Mouse (Mus musculus): ENCODE measurements around the gene Carmil3. TPM values are rescaled to one million over a fixed set of nuclear protein-coding genes. Genes with fewer than 3 reads are reported as not detected.
A peak's percentile ranks its signal among the peaks of the same experiment; 100 is the strongest.

The Carmil3 gene
- polyA plus RNA-seq, 1 experiment from 2014 or later = 46.2 TPM

GRCm38 (mm10) chr14:55507801-55508200 is 17.4 kb downstream of the Carmil3 start:
- H3K27ac ChIP-seq (ENCODE audit: low read depth, low read length) = no peak overlapping the region

GRCm38 (mm10) chr14:55509540-55509939 is 19.1 kb downstream of the Carmil3 start:
- Histone ChIP-seq H3K9me3 (ENCODE audit: control insufficient read depth, low read length) (no peaks in the 10 kb centered on the region), H3K9ac (replicated peaks; ENCODE audit: low read depth, low read length) (no peak overlapping the region), H3K4me1 (ENCODE audit: control insufficient read depth, insufficient read depth, low read length) (no peaks in the 10 kb centered on the region), H3K27ac (ENCODE audit: low read depth, low read length) (no peak overlapping the region), H3K4me3 (ENCODE audit: low read depth, low read length) (no peak overlapping the region), H3K27me3 (ENCODE audit: control insufficient read depth, insufficient read depth, low read length) (no peaks in the 10 kb centered on the region), H3K36me3 (ENCODE audit: control insufficient read depth, insufficient read depth, low read length) (no peaks in the 10 kb centered on the region), H3K4me2 (ENCODE audit: low read depth, low read length) (no peak overlapping the region)
- 73% methylated on average over 10 of the region's 10 CpGs for WGBS
- no peak for ATAC-seq (ENCODE audit: low read depth)

More at GRCm38 (mm10) chr14:55507801-55508200, 17.4 kb downstream of the Carmil3 start:
- H3K4me2 ChIP-seq (ENCODE audit: low read depth, low read length) = no peak overlapping the region
- H3K9ac ChIP-seq (replicated peaks; ENCODE audit: low read depth, low read length) = no peak overlapping the region
- ATAC-seq (ENCODE audit: low read depth) = no peak
- 52% methylated on average over 7 of the region's 7 CpGs for WGBS
- H3K4me3 ChIP-seq (ENCODE audit: low read depth, low read length) = no peak overlapping the region
- H3K27me3 ChIP-seq (ENCODE audit: control insufficient read depth, insufficient read depth, low read length) = no peaks in the 10 kb centered on the region
- no peaks in the 10 kb centered on the region for H3K9me3 ChIP-seq (ENCODE audit: control insufficient read depth, low read length)
- no peaks in the 10 kb centered on the region for H3K4me1 ChIP-seq (ENCODE audit: control insufficient read depth, insufficient read depth, low read length)
- H3K36me3 ChIP-seq (ENCODE audit: control insufficient read depth, insufficient read depth, low read length) = no peaks in the 10 kb centered on the region

- Histone ChIP-seq H3K4me3 (ENCODE audit: low read depth, low read length) (no peak within 1 kb of the TSS), H3K4me1 (ENCODE audit: control insufficient read depth, insufficient read depth, low read length) (no peaks in the 10 kb centered on the region), H3K4me2 (ENCODE audit: low read depth, low read length) (no peak within 1 kb of the TSS), H3K9ac (replicated peaks; ENCODE audit: low read depth, low read length) (no peak within 1 kb of the TSS), H3K36me3 (ENCODE audit: control insufficient read depth, insufficient read depth, low read length) (no peaks in the 10 kb centered on the region), H3K9me3 (ENCODE audit: control insufficient read depth, low read length) (no peaks in the 10 kb centered on the region), H3K27ac (ENCODE audit: low read depth, low read length) (no peak within 1 kb of the TSS), H3K27me3 (ENCODE audit: control insufficient read depth, insufficient read depth, low read length) (no peaks in the 10 kb centered on the region)
- 0 out of 2 replicates have a peak, but pooled peaks have one; percentile 16 for ATAC-seq (ENCODE audit: low read depth)
- WGBS = 68% methylated on average over 21 of the region's 22 CpGs
These were observed 19.8 kb downstream of the Carmil3 start, which contains the start of gene Cpne6 for GRCm38 (mm10) chr14:55510125-55510731. Cpne6 (plus strand) TSS chr14:55510445.

- Histone ChIP-seq H3K4me2 (ENCODE audit: low read depth, low read length) (no peak overlapping the region), H3K9me3 (ENCODE audit: control insufficient read depth, low read length) (no peaks in the 10 kb centered on the region), H3K36me3 (ENCODE audit: control insufficient read depth, insufficient read depth, low read length) (no peaks in the 10 kb centered on the region), H3K27ac (ENCODE audit: low read depth, low read length) (no peak overlapping the region), H3K27me3 (ENCODE audit: control insufficient read depth, insufficient read depth, low read length) (no peaks in the 10 kb centered on the region), H3K4me3 (ENCODE audit: low read depth, low read length) (no peak overlapping the region), H3K4me1 (ENCODE audit: control insufficient read depth, insufficient read depth, low read length) (no peaks in the 10 kb centered on the region), H3K9ac (replicated peaks; ENCODE audit: low read depth, low read length) (no peak overlapping the region)
- WGBS = 53% methylated on average over 7 of the region's 7 CpGs
- peak; percentile 29; the same call in 1 of the 2 replicates for ATAC-seq (ENCODE audit: low read depth)
These were observed 20.6 kb downstream of the Carmil3 start for GRCm38 (mm10) chr14:55511037-55511436.

- Histone ChIP-seq H3K27ac (ENCODE audit: low read depth, low read length) (no peak overlapping the region), H3K27me3 (ENCODE audit: control insufficient read depth, insufficient read depth, low read length) (no peaks in the 10 kb centered on the region), H3K4me3 (ENCODE audit: low read depth, low read length) (no peak overlapping the region), H3K4me2 (ENCODE audit: low read depth, low read length) (no peak overlapping the region), H3K4me1 (ENCODE audit: control insufficient read depth, insufficient read depth, low read length) (no peaks in the 10 kb centered on the region), H3K36me3 (ENCODE audit: control insufficient read depth, insufficient read depth, low read length) (no peaks in the 10 kb centered on the region), H3K9ac (replicated peaks; ENCODE audit: low read depth, low read length) (no peak overlapping the region), H3K9me3 (ENCODE audit: control insufficient read depth, low read length) (no peaks in the 10 kb centered on the region)
- ATAC-seq (ENCODE audit: low read depth) = no peak
- 72% methylated on average over 10 of the region's 10 CpGs for WGBS
These were observed 23.5 kb downstream of the Carmil3 start for GRCm38 (mm10) chr14:55513927-55514326.

- no peaks in the 10 kb centered on the region for H3K9me3 ChIP-seq (ENCODE audit: control insufficient read depth, low read length)
- H3K27me3 ChIP-seq (ENCODE audit: control insufficient read depth, insufficient read depth, low read length) = no peaks in the 10 kb centered on the region
- no peaks in the 10 kb centered on the region for H3K36me3 ChIP-seq (ENCODE audit: control insufficient read depth, insufficient read depth, low read length)
- WGBS = 92% methylated on average over 4 of the region's 4 CpGs
- no peak overlapping the region for H3K4me3 ChIP-seq (ENCODE audit: low read depth, low read length)
- H3K4me1 ChIP-seq (ENCODE audit: control insufficient read depth, insufficient read depth, low read length) = no peaks in the 10 kb centered on the region
- no peak for ATAC-seq (ENCODE audit: low read depth)
- H3K9ac ChIP-seq (replicated peaks; ENCODE audit: low read depth, low read length) = no peak overlapping the region
- H3K27ac ChIP-seq (ENCODE audit: low read depth, low read length) = no peak overlapping the region
- H3K4me2 ChIP-seq (ENCODE audit: low read depth, low read length) = no peak overlapping the region
These were observed 25.4 kb downstream of the Carmil3 start for GRCm38 (mm10) chr14:55515846-55516245.

GRCm38 (mm10) chr14:55518897-55519296 is 28.4 kb downstream of the Carmil3 start:
- Histone ChIP-seq H3K4me2 (ENCODE audit: low read depth, low read length) (no peak overlapping the region), H3K27ac (ENCODE audit: low read depth, low read length) (no peak overlapping the region)
- ATAC-seq (ENCODE audit: low read depth) = peak; percentile 42

GRCm38 (mm10) chr14:55519604-55520003 is 29.2 kb downstream of the Carmil3 start:
- Histone ChIP-seq H3K9me3 (ENCODE audit: control insufficient read depth, low read length) (no peaks in the 10 kb centered on the region), H3K27ac (ENCODE audit: low read depth, low read length) (no peak overlapping the region), H3K4me1 (ENCODE audit: control insufficient read depth, insufficient read depth, low read length) (no peaks in the 10 kb centered on the region), H3K9ac (replicated peaks; ENCODE audit: low read depth, low read length) (no peak overlapping the region), H3K4me2 (ENCODE audit: low read depth, low read length) (no peak overlapping the region), H3K36me3 (ENCODE audit: control insufficient read depth, insufficient read depth, low read length) (no peaks in the 10 kb centered on the region), H3K4me3 (ENCODE audit: low read depth, low read length) (no peak overlapping the region), H3K27me3 (ENCODE audit: control insufficient read depth, insufficient read depth, low read length) (no peaks in the 10 kb centered on the region)
- 61% methylated on average over 4 of the region's 4 CpGs for WGBS
- ATAC-seq (ENCODE audit: low read depth) = no peak

More at GRCm38 (mm10) chr14:55518897-55519296, 28.4 kb downstream of the Carmil3 start:
- Histone ChIP-seq H3K9ac (replicated peaks; ENCODE audit: low read depth, low read length) (no peak overlapping the region), H3K4me3 (ENCODE audit: low read depth, low read length) (no peak overlapping the region), H3K9me3 (ENCODE audit: control insufficient read depth, low read length) (no peaks in the 10 kb centered on the region), H3K36me3 (ENCODE audit: control insufficient read depth, insufficient read depth, low read length) (no peaks in the 10 kb centered on the region), H3K27me3 (ENCODE audit: control insufficient read depth, insufficient read depth, low read length) (no peaks in the 10 kb centered on the region), H3K4me1 (ENCODE audit: control insufficient read depth, insufficient read depth, low read length) (no peaks in the 10 kb centered on the region)
- 24% methylated on average over 2 of the region's 2 CpGs for WGBS

GRCm38 (mm10) chr14:55520451-55521361 is 30.3 kb downstream of the Carmil3 start:
- Histone ChIP-seq H3K9me3 (ENCODE audit: control insufficient read depth, low read length) (no peaks in the 10 kb centered on the region), H3K9ac (replicated peaks; ENCODE audit: low read depth, low read length) (peak overlapping the region; percentile 74), H3K36me3 (ENCODE audit: control insufficient read depth, insufficient read depth, low read length) (no peaks in the 10 kb centered on the region), H3K27me3 (ENCODE audit: control insufficient read depth, insufficient read depth, low read length) (no peaks in the 10 kb centered on the region), H3K4me1 (ENCODE audit: control insufficient read depth, insufficient read depth, low read length) (no peaks in the 10 kb centered on the region), H3K4me3 (ENCODE audit: low read depth, low read length) (peak overlapping the region; percentile 47), H3K27ac (ENCODE audit: low read depth, low read length) (peak overlapping the region; percentile 52), H3K4me2 (ENCODE audit: low read depth, low read length) (peak overlapping the region; percentile 86)
- under 1% methylated on average over 61 of the region's 61 CpGs for WGBS
- peak; percentile 80 for ATAC-seq (ENCODE audit: low read depth)

All from neural tube, embryonic 14.5 days (tissue).